Mouse (Mus musculus) telencephalon, adult 2 months (tissue): Measurements from ENCODE around the gene Fkbp9.

ENCODE experiments used
- DNase-seq: peaks from one replicate; pipeline ENCODE4 v3.0.0-alpha.2; 2011; ENCODE audit warnings: low read depth, low spot score

Fkbp9 gene

GRCm38 (mm10) chr6:56904982-56905381, 73.1 kb downstream of the Fkbp9 start:
- DNase-seq, result no peak

DNA sequence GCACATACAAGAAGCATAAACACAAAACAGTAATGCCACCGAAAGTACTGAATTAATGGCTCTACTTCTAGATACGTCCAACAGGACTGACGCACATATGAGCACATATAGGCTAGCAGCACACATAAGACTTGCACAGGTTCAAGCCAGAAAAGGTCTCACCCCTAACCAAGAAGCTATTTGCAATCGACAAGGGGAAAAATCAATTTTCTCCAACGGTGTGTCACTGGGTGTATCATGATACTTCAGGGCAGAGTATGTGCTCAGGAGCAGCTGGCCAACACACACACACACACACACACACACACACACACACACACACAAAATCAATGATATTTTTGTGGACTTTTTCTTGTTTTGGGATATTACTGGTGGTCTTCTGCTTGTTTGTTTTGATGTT, 73.6 kb downstream of the Fkbp9 start:
- DNase-seq, result no peak

DNA sequence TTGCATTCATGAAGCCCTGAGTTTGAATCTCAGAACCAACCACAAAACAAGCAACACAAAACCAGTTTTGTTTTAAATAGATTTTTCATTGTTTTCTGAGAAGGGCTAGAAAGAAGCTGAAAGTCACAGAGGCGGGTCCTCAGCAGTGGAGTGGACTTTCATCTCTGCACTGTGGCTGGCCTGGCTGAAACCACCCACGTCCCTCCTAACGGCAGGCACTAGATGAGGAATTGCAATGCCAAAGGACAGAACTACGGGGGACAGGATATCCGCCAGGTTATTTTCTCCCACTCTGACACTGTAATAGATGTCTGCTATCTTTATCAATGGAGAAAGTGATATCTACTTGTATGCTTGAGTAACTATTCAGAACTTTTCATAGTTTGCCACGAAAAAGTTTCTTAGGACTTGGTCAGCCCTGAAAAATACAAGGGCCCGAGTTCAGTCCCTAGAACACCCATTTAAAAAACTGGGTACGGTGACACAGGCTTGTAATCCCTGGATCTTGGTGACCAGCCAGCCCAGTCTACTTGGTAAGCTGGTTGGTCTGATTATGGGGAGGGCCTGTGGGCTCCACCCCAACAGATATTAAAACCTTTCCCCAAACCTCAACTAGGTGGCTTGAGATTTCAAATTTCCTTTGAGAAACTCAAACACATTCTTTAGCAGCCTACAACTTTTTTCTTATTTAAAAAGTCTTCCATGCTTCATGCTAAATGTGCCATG, 74.4 kb downstream of the Fkbp9 start:
- DNase-seq, result no peak

DNA sequence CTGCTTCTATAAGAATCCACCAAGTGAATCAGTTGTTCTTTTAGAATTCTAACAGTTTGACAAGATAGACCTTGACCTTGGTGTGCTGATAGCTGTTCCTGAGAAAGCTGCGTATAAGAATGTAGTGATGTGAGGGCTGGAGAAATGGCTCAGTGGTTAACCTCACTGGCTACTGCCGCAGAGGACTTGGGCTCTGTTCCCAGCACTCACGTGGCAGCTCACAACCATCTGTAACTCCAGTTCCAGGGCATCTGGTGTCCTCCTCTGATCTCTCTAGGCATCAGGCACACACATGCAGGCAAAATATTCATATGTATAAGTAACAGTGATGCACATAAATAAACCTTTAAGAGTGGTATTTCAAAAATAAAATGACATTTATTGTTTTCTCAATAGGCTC, 76.1 kb downstream of the Fkbp9 start:
- no peak for DNase-seq

DNA sequence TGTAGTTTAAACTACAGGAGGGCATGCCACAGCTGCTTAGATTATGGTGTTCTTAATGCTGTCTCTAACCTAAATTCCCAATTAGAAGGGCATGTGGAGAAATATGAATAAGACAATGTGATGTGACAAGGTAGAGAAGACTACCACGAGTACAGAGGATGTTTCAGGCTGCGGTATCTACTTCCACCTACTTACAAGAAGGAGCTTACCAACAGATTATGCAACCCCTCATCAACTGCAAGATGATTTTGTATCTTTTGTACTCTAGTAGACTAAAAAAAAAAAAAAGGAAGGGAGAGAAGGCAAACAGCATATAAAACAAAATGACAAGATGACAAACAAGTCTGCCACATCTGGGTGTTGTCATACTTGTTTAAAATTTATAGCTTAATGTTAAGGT, 76.5 kb downstream of the Fkbp9 start:
- DNase-seq, result no peak

- DNase-seq, result no peak
Observed at GRCm38 (mm10) chr6:56908912-56909311, 77.1 kb downstream of the Fkbp9 start.

DNA sequence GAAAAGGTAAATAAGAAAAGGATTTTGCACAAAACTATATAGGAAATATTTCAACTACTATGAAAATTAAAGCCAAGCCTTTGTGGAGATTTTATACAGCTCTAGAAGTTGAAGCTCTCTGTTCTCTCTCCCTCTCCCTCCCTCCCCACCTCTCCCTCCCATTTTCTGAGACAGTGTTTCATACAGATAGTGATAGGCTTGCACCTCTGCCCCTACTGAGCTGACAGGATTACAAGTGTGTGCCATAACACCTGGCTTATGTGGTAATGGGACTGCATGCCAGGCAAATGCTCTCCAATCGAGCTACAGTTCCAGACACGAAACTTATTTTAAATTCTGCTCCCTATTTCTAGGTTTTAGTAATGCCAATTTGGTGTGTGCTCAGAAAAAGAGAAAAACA, 79.1 kb downstream of the Fkbp9 start:
- no peak for DNase-seq

- no peak for DNase-seq
Observed at GRCm38 (mm10) chr6:56913092-56913858, 81.4 kb downstream of the Fkbp9 start.

- no peak for DNase-seq
Observed at GRCm38 (mm10) chr6:56916279-56916678, 84.4 kb downstream of the Fkbp9 start.

- DNase-seq, result no peak
Observed at GRCm38 (mm10) chr6:56917578-56918368, 85.9 kb downstream of the Fkbp9 start.

DNA sequence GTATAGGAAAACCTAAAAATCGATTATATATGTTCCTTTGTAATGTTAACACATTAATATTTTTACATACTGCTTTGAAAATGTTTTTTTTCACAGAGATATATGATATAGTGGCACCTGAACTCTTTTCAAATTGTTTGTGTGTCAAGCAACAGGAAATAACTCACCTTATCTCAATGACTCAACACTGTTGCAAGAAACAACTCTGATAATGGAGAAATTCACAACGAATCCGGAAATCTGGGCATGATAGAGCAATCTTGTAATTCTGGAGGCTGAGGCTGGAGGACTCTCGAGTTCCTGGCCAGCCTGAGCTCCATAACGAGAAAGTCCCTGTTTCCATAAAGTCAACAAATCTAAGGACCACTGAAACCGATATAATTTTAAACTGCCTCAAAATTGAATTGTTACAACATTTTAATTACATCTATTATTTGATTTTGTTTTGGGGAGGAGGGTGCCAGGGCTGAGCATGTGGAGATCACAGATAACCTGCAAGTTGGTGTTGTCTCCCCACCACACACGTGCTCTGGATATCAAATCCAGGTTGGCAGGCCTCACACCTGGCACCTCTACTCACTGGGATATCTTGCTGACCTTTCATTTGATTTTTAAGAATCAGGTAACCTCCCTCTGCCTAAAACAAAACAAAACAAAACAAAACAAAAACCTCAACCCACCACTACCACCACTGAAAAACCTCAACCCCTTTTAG, 87.6 kb downstream of the Fkbp9 start:
- DNase-seq, result no peak

- no peak for DNase-seq
Observed at GRCm38 (mm10) chr6:56920222-56921092, 88.6 kb downstream of the Fkbp9 start.

DNA sequence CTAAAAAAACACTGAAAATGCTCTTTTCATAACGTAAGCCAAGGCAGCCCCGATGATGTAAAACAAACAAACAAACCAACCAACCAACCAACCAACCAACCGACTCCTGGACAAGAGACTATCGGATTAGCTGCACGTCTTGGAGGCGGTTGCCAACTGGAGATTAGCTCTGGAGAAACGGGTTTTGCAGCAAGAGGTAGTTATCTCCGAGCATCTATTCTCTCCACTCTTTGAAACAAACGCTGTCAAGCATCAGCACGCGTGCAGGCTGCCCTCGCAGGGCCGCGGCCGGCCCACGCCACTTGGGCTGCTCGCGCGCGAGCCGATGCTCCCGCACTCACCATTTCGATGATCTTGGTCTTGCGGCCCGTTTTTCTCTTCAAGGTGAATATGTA, 91.5 kb downstream of the Fkbp9 start:
- DNase-seq, result no peak

DNA sequence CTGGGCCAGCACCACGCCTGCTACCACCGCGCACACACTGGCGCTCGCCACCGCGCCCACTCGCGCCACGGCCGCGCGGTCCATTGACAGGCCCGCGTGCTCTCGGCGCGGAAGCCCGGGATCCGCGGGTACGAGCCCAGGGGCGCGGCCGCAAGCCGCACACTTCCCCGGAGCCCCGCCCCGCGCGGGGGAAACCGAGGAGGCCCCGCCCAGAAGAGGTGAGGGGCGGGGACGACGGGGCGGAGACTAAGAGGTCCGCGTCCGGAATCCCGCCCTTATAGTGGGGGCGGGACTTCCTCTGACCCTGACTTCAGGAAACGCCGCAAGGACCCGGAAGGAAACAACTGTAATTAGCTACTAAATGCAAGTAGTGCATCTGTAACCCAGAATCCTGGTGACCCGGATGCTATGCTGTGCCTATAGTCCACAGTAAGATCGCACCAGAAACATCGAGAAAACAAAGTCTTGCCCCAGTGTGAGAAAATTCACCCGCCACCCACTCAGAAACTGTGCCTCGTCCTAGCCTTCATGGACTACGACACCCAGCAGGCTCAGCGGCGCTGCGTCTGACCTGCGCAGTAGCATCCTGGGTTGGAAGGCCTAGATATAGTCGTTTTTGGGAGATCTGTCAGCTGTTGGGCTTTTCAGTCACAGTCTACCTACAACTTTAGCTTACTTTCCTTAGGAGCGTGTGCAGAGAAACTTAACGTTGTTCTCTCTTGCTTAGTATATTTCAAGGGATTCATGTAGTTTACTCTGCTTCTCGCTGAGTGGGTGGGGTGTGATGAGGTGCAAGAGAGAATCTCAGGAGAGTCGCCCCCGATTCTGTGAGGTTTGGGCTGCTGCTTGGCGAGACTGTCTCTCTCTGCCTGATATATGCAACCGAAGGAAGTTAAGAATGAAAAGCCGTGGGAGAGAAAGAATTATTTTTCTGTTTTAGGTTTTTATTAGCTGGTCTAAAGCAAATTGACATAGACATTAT, 92.2 kb downstream of the Fkbp9 start, which contains the start of the genes Nt5c3 and Vmn1r4:
TSS of gene Nt5c3 (minus strand) at position 207 of the 982 bp plus-strand sequence.
TSS of gene Vmn1r4 (plus strand) at position 290 of the 982 bp plus-strand sequence.
- DNase-seq, result peak; percentile 99
